Mouse (Mus musculus) gastrocnemius, postnatal 4 days (tissue): ENCODE data around the gene Rnf220. TPM values are rescaled to one million over a fixed set of nuclear protein-coding genes. Genes with fewer than 3 reads are reported as not detected.
A peak's percentile ranks its signal among the peaks of the same experiment; 100 is the strongest.

Experiments
- DNase-seq, 2 experiments: peaks; one replicate each; pipeline ENCODE4 v3.0.0; 2021 to 2022; ENCODE audit warnings: low spot score in 2 of 2, mixed read lengths in 2 of 2
- long read RNA-seq, 2 experiments: library from polyadenylated mRNA; stranded (forward); transcript quantifications; one replicate each; pipeline ENCODE4 v2.0.0; 2021
- total RNA-seq, 2 experiments: library from RNA; stranded (reverse); gene quantifications; 2 replicates each; pipeline ENCODE4 v1.2.3; 2021

Rnf220 gene
- total RNA-seq, result 10 to 100 TPM; 65.9 to 69.9 TPM
- long read RNA-seq, experiment 1, transcript Rnf220-214 (3 exons, 728 nt), result minor isoform, 8 of 109 reads
- long read RNA-seq, experiment 1, transcript Rnf220-212 (11 exons, 1,949 nt), result major isoform, 18 of 109 reads
- long read RNA-seq, experiment 1, partial matches to known transcripts, result 19 of 109 reads
- long read RNA-seq, experiment 1, other reads (novel, unspliced or antisense), result 63 of 109 reads
- long read RNA-seq, experiment 2, transcript Rnf220-212 (11 exons, 1,949 nt), result major isoform, 13 of 100 reads
- long read RNA-seq, experiment 2, transcript Rnf220-214 (3 exons, 728 nt), result minor isoform, 5 of 100 reads
- long read RNA-seq, experiment 2, partial matches to known transcripts, result 9 of 100 reads
- long read RNA-seq, experiment 2, other reads (novel, unspliced or antisense), result 73 of 100 reads

GRCm38 (mm10) chr4:117496482-117497165 lies at the start of gene Rnf220:
TSS of gene Rnf220 (minus strand) at chr4:117497052.
- peak; percentile 22 to 44 for DNase-seq

- no peak for DNase-seq
Measured at GRCm38 (mm10) chr4:117546616-117547015, 49.8 kb upstream of the Rnf220 start.

- DNase-seq, result no peak
Measured at GRCm38 (mm10) chr4:117545448-117545847, 48.6 kb upstream of the Rnf220 start.

DNA sequence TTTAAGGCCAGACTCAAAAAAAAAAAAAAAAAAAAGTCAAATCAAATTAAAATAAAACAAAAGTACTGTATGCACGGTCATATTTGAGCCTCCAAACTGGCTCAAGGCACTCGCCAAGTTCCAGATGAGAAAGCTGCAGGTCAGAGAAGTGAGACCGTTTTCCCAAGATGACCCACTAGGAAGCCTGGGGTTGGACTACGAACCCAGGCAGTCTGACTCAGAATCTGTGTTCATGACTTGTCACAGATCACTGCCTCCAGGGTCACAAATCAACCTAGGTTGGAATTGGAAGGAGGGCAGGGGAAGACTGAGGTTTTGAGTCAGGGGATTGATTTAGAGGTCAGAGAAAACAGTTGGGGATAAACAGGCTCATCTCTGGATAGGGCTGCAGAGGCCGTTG lies 43.7 kb upstream of the Rnf220 start:
- no peak for DNase-seq

DNA sequence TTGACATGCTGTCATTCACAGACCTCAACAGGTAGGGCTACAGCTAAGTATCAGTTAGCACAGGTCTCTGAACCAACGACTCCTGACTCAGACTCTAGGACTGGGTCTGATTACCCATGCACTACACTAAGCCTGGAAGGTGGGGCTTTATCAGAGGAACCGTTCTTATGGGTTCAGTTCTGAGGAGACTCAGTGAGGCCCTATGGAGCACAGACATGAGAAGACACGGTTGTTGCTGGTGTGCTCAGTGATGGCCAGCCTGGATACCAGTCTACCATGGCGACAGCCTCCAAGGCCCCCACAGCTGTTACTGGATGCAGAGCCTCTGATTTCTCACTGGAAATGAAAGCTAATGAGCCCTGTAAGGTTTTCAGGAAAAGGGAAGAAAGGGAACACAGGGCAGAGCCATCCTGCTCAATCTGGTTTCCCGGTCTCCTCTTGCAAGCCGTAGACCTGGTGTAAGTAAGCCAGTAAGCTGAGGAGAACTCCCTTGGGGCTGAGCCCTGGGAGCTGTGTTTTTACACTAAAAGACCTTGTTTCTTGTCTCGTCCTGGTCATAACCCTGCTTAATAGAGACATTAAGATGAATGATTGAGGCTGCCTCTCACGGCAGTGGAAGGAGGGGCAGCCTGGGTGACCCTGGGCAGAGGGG lies 42.6 kb upstream of the Rnf220 start:
- no peak for DNase-seq

DNA sequence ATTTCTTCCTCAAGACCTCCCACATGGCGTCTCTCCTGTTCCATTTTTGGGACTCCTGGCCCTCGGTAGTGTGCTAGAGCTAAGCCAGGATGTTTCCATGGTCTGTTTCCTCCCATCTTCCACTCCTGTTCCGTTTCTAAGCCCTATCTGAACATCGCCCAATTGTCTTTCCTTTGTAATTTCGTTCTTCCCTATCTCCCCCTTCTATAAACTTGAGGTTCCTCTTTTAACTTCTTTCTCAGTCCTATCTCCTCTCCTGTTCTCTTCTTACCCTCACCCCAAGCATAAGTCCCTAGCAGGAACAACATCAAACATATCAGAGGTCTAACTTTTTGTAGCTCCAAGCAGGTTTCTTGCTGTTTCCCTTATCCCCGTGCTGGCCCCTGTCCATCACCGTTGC lies 40.1 kb upstream of the Rnf220 start:
- DNase-seq, result no peak

GRCm38 (mm10) chr4:117535496-117536200 lies 38.8 kb upstream of the Rnf220 start:
- DNase-seq, result no peak

DNA sequence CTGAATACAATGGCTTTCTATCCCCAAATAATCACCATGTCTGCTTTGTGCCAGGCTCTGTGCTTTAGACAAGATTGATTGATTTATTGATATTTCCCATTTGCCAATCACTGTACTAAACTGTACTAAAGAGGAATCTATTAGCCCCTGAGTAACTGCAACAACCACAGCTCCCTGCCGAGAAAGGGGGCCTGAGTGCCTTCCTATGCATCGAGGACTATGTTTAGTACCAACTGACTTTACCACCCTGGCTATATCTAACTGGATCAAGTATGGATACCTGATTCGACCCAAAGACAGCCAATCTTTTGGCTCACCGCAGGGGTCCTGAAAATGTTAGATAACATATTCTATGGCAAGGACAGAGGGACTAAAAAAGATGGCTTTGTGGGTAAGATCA lies 33.0 kb upstream of the Rnf220 start:
- DNase-seq, result no peak

- DNase-seq, result peak in 1 of 2 experiments; percentile 47
Measured at GRCm38 (mm10) chr4:117527952-117528351, 31.1 kb upstream of the Rnf220 start.

- DNase-seq, result no peak
Measured at GRCm38 (mm10) chr4:117527116-117527899, 30.5 kb upstream of the Rnf220 start.

GRCm38 (mm10) chr4:117525990-117526389 lies 29.1 kb upstream of the Rnf220 start:
- no peak for DNase-seq

GRCm38 (mm10) chr4:117521350-117521749 lies 24.5 kb upstream of the Rnf220 start:
- DNase-seq, result no peak

DNA sequence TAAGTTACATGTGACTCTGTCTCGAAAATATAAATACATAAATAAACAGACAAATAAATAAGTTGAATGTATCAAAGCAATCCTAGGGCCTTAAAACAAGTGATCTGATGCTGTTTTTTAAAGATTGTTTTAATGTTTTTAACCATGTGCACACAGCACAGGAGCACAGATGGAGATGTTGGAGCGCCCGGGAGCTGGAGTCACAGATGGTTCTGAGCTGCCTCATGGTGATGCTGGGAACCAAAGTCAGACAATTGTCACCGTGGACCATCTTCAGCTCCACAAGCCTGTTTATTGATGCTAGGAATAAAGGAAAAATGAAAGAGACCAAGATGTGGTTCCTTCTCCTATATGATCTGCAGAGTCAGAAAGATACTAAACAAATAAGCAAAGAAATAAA lies 21.4 kb upstream of the Rnf220 start:
- no peak for DNase-seq

DNA sequence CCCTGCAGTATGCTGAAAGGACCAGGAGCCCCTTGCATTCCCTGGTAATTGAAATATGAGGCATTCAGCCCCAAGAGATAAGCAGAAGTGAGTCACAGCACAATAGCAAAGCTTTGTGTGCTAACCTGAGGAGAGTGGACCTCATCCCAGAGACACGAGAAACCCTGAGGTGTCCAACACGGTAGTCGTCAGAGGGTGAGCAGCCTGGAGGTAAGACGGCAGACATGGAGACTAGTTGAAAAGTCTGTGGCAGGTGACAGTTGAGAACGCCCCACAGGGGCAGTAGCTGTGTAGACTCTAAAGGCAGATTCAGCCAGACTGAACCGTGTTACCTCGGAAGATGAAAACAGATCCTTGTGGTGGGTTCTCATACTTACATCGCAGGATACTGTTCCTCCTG lies 2.2 kb upstream of the Rnf220 start:
- peak in 1 of 2 experiments; percentile 8 for DNase-seq

DNA sequence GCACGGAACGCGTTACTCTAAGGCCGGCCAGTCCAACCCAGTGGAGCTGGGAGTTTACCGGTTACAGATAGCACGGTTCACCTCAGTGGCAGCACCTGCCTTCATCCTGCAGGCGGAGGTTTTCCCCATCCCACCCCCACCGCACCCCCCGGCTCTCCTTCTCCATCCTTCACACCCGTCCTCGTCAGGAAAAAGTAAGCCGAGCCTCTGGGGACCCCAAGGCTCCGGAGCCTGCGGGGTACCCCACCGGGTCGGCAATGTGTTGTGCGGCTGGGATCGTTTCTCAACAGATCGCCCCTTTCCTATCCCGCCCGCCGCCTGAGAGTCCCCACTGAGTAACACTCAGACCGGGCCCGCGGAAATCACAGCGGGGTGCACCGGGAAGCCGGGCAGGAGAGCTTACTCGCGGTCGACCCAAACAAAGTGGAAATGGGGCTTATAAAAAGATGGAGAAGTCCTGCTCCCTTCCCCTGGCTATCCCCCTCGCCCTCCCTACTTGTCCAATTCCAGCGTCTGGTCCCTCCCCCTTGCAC lies 917 bp downstream of the Rnf220 start:
- DNase-seq, result peak; percentile 16 to 28

- peak; percentile 18 to 31 for DNase-seq
Measured at GRCm38 (mm10) chr4:117494911-117495501, 1.8 kb downstream of the Rnf220 start.

DNA sequence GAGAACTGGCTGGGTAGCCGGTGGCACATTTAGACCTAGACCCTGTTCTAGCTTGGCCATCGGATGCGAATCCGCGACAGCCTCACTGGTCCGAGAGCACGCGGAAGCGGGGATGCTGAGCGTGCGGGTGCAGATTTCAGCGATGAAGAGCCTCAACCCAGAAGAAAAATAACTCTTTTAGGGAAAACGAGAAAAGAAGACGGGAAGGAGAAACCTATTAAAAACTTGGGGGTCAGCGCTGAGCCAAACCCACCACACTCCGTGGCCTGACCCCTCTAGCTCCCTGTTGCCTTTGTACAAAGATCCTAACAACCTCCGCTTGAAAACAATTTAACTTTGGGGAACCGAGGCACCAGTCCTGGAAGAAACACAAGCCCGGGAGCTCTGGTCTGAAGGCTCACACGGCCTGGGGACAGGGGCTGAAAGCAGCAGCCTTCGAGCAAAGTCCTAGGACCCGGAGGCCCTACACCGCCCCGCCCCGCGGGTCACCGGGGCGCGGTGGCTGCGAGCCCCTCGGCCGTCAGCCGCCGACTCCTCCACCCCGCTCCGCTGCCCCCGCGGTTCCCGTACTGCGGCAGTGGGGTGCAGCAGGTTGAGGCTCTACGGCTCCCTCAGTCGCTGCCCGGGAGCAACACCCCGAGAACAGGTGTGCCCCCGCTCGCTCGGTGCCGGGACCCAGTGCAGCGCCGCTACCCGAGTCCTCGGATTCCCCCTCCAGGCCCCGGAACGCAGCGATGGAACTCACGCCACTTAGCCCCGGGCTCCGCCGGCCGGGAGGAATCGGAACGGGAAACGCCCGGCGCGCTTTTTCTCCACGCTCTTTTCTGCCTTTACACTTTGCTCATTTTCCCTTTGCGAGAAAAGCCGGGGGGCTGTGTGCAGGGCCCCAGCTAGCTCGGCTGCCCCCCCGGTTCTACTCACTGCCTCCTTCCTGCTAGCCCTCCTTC lies 2.7 kb downstream of the Rnf220 start:
- DNase-seq, result peak; percentile 20 to 36

DNA sequence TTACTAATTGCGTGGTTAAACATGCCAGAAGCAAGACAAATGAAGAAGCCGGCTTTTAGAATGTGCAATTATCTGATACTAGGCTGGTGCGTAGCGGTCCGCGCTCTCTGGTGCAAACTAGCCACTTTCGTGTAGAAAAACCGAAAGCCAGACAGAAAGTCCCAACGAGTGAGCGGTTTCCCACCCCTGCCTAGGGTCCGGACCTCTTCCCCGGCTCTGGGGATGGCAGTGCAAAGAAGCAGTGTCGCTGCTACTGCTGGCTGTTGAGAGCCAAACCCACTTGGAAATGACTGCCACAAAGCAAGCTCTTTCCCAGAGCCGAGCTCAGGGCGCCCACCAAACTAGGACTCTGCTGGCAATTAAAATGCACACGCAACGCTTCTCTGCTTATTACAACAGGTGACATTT lies 3.7 kb downstream of the Rnf220 start:
- peak; percentile 14 to 27 for DNase-seq

DNA sequence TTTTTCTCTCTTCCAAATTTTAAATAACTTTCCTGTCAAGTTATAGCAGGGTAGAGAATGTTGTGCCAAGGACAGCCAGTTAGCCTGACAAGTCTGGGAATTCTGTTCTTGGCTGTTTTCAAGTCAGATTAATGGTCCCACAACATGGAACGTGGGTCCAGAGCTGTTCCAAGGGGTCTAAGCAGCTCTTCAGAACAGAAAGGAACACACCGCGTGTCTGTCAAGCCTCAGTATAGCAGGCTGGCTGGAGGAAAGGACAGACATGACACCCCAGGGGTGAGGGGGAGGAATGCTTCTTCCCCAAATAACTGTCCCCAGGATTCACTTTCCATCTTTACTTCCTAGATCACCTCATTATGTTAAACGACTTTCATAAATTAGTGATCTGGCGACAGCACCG lies 5.0 kb downstream of the Rnf220 start:
- DNase-seq, result no peak
